Mouse (Mus musculus) layer of hippocampus, postnatal 10 days (tissue): ENCODE measurements at regions not wholly inside any gene's neighbourhood (a gene's known extent, or its start where the extent isn't known, plus 50 kb on each side); places are given as distances from the start of the nearest gene placed in this dataset.

ENCODE experiments used
- DNase-seq, 2 experiments: peaks; one replicate each; pipeline ENCODE4 v3.0.0; 2021; ENCODE audit warnings: low spot score in 2 of 2

GRCm38 (mm10) chr2:128473241-128473954 is 117.6 kb upstream of the Spdye4c start:
- no peak for DNase-seq

- DNase-seq, result no peak
Measured at GRCm38 (mm10) chr2:128473997-128474396, 117.0 kb upstream of the Spdye4c start.

- no peak for DNase-seq
Measured at GRCm38 (mm10) chr2:128477242-128477641, 113.8 kb upstream of the Spdye4c start.

- DNase-seq, result no peak
Measured at GRCm38 (mm10) chr2:128491217-128491877, 99.7 kb upstream of the Spdye4c start.

- DNase-seq, result no peak
Measured at GRCm38 (mm10) chr2:128493871-128494270, 97.1 kb upstream of the Spdye4c start.

- no peak for DNase-seq
Measured at GRCm38 (mm10) chr2:128497891-128498290, 93.1 kb upstream of the Spdye4c start.

- no peak for DNase-seq
Measured at GRCm38 (mm10) chr2:128498611-128499010, 92.4 kb upstream of the Spdye4c start.

- no peak for DNase-seq
Measured at GRCm38 (mm10) chr2:128499575-128500184, 91.3 kb upstream of the Spdye4c start.

GRCm38 (mm10) chr2:128502676-128503075 is 88.3 kb upstream of the Spdye4c start:
- DNase-seq, result no peak

GRCm38 (mm10) chr2:128503136-128503935 is 87.7 kb upstream of the Spdye4c start:
- no peak for DNase-seq

GRCm38 (mm10) chr2:128507591-128508243 is 83.3 kb upstream of the Spdye4c start:
- DNase-seq, result no peak

GRCm38 (mm10) chr2:128508244-128508605 is 82.8 kb upstream of the Spdye4c start:
- DNase-seq, result no peak

GRCm38 (mm10) chr2:128511291-128511690 is 79.7 kb upstream of the Spdye4c start:
- DNase-seq, result no peak

- DNase-seq, result no peak
Measured at GRCm38 (mm10) chr2:128512852-128513251, 78.2 kb upstream of the Spdye4c start.

- no peak for DNase-seq
Measured at GRCm38 (mm10) chr2:128514463-128515290, 76.3 kb upstream of the Spdye4c start.

- no peak for DNase-seq
Measured at GRCm38 (mm10) chr2:128515701-128516100, 75.3 kb upstream of the Spdye4c start.

GRCm38 (mm10) chr2:128516694-128517093 is 74.3 kb upstream of the Spdye4c start:
- DNase-seq, result no peak

- DNase-seq, result no peak
Measured at GRCm38 (mm10) chr2:128518142-128518541, 72.9 kb upstream of the Spdye4c start.

- no peak for DNase-seq
Measured at GRCm38 (mm10) chr2:128521701-128522443, 69.1 kb upstream of the Spdye4c start.
